Mouse (Mus musculus) erythroblast, embryonic 14.5 days (primary cell): ENCODE measurements around the gene Sptb.

Experiments used
- GATA1 ChIP-seq: IDR thresholded peaks from 2 replicates; pipeline ENCODE4 v1.6.1; 2012; ENCODE audit warnings: low read length, inconsistent platforms, mixed read lengths
- TAL1 ChIP-seq: IDR thresholded peaks from 3 replicates; pipeline ENCODE4 v1.6.1; 2012; ENCODE audit warnings: low read length, inconsistent platforms, mixed read lengths

DNA sequence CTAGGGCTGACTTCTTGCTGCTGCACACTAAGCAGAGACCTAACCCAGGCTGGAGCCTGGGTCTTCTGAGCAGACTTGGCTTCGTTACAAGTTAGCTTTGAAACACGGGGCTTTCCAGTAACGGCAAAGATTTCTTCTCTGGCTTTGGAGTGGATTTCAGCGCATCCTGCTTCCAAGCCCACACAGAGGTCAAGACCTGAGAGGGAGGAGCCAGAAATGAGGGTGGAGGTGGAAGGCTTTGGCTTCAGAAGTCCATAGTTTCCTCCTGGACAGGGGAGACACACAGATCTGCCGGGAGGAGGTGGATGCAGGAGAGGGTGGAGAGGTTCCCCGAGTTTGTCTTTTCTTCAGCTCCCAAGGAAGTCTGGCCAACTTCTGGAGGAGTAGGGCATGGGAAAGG, 120.8 kb downstream of the Sptb start:
- TF ChIP-seq TAL1: no peak
- TF ChIP-seq GATA1: no peak
